Mouse (Mus musculus) thymus, postnatal 4 days (tissue): ENCODE data around the gene Nkap.
"Not testable (repeated sequence)": the region's sequence is repeated elsewhere in the genome, so short reads cannot be mapped to it uniquely, and the experiment has no call there.

ENCODE experiments used
- DNase-seq: peaks from one replicate; pipeline ENCODE4 v3.0.0; 2021

Gene Nkap

DNA sequence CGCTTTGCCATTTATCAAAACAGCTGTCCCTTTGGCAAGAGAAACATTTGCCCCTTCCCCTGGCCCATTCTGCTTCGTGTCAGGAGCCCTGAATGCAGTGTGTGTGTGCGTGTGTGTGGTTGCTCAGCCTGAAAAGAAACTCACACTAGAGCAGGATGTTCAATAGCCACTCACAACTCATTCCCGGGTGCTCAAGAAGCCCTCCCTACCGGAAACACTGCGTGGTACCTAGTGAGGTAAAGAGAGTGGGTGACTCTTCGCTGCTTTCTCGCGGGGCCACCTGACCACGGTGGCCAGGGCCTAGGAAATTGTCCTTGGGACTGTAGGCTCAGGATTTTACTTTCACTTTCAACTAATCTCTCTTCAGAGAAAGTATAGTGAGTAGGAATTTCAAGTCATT, 34.6 kb downstream of the Nkap start:
- DNase-seq, result peak; percentile 5

DNA sequence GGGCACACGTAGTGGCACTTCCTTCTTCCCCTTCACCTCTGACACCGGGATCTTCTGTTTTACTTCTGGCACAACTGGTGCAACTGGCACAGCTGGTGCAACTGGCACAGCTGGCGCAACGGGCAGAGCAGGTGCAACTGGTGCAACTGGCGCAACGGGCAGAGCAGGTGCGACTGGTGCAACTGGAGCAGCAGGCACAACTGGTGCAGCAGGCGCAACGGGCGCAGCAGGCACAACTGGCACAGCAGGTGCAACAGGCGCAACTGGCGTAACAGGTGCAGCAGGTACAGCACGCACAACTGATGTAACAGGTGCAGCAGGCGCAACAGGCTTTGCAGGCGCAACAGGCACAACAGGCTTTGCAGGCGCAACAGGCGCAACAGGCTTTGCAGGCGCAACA, 36.5 kb downstream of the Nkap start:
- no peak for DNase-seq

DNA sequence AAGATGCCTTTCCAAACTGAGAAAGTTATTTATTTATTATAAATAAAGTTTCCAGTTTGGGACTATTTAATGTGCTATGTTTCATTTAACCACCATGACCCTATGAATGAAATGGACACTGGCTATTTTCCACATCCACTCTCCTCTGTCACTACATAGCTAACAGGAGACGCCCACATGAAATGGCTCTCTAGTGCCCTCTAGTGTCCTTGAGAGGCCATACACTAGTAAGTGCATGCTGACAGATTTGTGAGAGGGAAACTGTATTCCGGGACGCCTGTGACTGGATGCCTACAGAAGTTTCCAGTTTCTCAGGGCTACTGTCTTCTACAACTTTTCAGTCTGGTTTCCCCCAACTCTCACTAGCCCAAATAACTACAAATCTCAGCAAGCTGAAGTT, 40.5 kb downstream of the Nkap start:
- peak; percentile 25 for DNase-seq

DNA sequence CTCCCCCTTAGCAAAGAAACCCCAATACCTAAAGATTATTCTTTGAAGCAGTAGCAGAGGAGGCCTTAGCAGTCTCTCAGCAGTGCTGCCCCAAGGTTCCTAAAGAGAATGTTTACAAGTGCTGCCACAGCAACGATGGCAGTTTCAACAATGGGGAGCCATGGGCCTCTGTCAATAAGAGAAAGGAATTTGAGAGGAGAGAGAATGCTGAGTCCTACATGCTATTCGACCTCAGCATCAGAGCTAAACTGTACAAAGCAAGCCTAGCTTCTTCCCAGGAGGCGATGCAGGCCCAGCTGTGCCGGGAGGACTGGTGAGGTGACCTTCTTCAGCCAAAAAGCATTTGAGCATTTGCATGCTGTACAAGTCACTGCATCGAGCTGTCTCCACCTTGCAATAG, 42.1 kb downstream of the Nkap start, which contains the start of gene Akap14:
Gene Akap14 (minus strand): TSS at position 101 of the 400 bp plus-strand sequence.
- DNase-seq, result no peak

DNA sequence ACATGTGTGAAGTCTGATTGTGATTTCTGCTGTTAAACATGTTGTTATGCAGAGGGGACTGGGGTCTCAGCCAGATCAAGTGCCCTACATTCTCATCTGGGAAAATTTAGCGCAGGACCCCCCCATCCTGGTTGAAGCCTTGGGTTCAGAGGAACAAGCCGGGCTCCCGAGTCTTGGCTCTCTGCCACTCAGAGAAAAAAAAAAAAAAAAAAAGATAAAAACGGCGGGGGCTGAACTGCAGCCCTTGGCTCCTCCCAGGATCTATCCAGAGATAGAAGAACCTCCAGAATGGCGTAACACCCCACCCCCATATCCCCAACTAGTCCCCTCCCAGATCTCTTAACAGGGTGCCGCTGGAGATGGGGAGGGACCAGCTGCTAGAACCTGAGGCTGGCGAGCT, 57.8 kb downstream of the Nkap start:
- DNase-seq, result not testable (repeated sequence)

DNA sequence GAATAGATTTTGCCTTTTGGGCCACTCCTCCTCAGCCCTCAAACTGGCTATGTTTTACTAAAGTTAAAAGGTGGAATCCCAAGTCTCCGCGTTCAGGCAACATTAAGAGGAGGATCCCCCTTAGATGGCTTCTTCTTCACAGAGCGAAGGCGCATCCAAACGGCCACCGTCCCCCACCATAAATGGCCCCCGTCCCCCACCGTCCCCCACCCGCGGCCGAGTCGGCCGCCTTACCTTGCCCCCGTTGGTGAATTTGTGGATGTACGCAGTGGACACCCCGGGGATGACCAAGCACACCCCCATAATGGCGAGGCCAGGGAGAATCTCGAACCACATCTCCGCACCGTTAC, 64.1 kb downstream of the Nkap start:
- no peak for DNase-seq

DNA sequence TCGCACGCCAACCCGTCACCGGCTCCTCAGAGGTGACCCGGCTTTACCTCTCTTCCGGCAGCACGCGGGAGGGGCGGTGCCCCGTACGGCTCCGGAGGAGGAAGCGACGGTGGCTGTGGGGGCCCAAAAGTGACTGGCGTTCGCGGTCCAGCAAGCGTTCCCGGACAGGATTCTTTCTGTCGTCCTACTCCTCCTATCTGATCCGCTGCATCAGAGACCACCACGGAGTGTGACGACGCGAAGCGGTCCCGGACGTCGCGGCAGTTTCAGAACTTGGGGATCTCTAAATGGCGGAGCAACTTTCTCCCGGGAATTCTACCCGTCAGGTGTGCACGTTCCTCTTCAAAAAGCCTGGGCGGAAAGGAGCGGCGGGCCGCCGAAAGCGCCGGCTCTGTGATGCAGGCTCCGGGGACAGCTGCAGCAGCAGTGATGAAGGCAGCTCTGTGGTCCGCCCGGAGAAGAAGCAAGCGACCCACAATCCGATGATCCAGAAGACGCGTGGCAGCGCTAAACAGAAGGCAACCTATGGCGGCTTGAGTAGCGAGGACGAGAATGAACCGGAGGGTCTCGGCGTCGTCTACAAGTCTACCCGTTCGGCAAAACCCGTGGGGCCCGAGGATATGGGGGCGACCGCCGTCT, 64.6 kb downstream of the Nkap start, which contains the start of the genes Ndufa1 and Rnf113a1:
Gene Ndufa1 (minus strand): TSS at position 59 of the 639 bp plus-strand sequence.
Gene Rnf113a1 (plus strand): TSS at position 141 of the 639 bp plus-strand sequence.
- DNase-seq, result peak; percentile 88

DNA sequence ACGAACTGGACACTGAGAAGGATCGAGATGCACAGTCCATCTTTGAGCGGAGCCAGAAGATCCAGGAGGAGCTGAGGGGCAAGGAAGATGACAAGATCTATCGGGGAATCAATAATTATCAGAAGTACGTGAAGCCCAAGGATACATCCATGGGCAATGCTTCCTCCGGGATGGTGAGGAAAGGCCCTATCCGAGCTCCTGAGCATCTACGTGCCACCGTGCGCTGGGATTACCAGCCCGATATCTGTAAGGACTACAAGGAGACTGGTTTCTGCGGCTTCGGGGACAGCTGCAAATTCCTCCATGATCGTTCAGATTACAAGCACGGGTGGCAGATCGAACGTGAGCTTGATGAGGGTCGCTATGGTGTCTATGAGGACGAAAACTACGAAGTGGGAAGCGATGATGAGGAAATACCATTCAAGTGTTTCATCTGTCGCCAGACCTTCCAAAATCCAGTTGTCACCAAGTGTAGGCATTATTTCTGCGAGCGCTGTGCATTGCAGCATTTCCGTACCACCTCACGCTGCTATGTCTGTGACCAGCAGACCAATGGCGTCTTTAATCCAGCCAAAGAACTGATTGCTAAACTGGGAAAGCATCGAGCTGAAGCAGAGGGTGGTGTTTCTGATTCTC, 65.3 kb downstream of the Nkap start:
- DNase-seq, result peak; percentile 17

DNA sequence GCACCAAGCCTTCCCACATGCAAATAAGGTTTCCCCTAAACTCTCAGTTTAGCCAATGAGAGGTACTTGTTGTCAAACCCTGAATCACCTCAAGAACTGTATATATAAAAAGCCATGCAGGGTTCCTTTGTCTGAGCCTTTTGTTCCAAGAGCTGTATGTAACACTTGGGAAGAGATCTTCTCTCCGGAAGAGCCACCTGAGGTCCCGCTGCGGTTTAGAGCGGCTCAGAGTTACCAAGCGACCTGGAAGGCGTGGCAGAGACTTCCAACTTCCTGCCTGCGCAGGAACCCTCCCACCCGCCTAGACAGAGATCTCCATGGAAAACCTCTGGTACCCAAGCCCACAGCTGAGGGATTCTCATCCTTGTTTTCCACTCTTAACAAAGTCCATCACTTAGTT, 72.1 kb downstream of the Nkap start:
- DNase-seq, result no peak
